Mouse (Mus musculus) heart, adult 18-20 months (tissue): ENCODE measurements around the gene Gm9573. TPM values are rescaled to one million over a fixed set of nuclear protein-coding genes. Genes with fewer than 3 reads are reported as not detected.

Experiments
- DNase-seq, 2 experiments: peaks; one replicate each; pipeline ENCODE4 v3.0.0; 2021 to 2022; ENCODE audit warnings: mixed read lengths in 1 of 2
- total RNA-seq, 2 experiments: library from RNA; stranded (reverse); gene quantifications; 2 replicates each; pipeline ENCODE4 v1.2.3; 2021

Gene Gm9573
- total RNA-seq, 2 experiments from 2014 or later: not detected

- DNase-seq: no peak
Measured at GRCm38 (mm10) chr17:35594456-35594855, 32.0 kb downstream of the Gm9573 start.

GRCm38 (mm10) chr17:35593786-35594185 lies 32.7 kb downstream of the Gm9573 start:
- no peak for DNase-seq

- DNase-seq: no peak
Measured at GRCm38 (mm10) chr17:35592131-35592530, 34.3 kb downstream of the Gm9573 start.

GRCm38 (mm10) chr17:35591731-35592130 lies 34.7 kb downstream of the Gm9573 start:
- DNase-seq: no peak

GRCm38 (mm10) chr17:35591219-35591578 lies 35.2 kb downstream of the Gm9573 start:
- no peak for DNase-seq

GRCm38 (mm10) chr17:35590410-35591218 lies 35.8 kb downstream of the Gm9573 start:
- DNase-seq: peak; percentile 54 to 85

- no peak for DNase-seq
Measured at GRCm38 (mm10) chr17:35588387-35588786, 38.0 kb downstream of the Gm9573 start.

GRCm38 (mm10) chr17:35587291-35587690 lies 39.1 kb downstream of the Gm9573 start:
- DNase-seq: no peak

- peak; percentile 62 to 84 for DNase-seq
Measured at GRCm38 (mm10) chr17:35584330-35584937, 42.0 kb downstream of the Gm9573 start.

- no peak for DNase-seq
Measured at GRCm38 (mm10) chr17:35582900-35583299, 43.5 kb downstream of the Gm9573 start.

GRCm38 (mm10) chr17:35578211-35578610 lies 48.2 kb downstream of the Gm9573 start:
- DNase-seq: peak; percentile 71 to 90

GRCm38 (mm10) chr17:35571477-35571876 lies 55.0 kb downstream of the Gm9573 start:
- DNase-seq: no peak

- no peak for DNase-seq
Measured at GRCm38 (mm10) chr17:35570836-35571235, 55.6 kb downstream of the Gm9573 start.

GRCm38 (mm10) chr17:35569091-35569944 lies 57.1 kb downstream of the Gm9573 start:
- no peak for DNase-seq

Other genes starting within 250 kb of the Gm9573 start
- 10 to 100 TPM; 18.7 to 54.0 TPM for gene H2-Q4, start 247.0 kb downstream of the Gm9573 start, total RNA-seq
- gene H2-Q6, start 201.8 kb downstream of the Gm9573 start, total RNA-seq: 10 to 100 TPM in 1 of 2 experiments, 1 to 10 TPM in 1; 6.8 to 30.2 TPM
- gene H2-Q7, start 187.5 kb downstream of the Gm9573 start, total RNA-seq: 10 to 100 TPM in 1 of 2 experiments, 1 to 10 TPM in 1; 7.4 to 21.5 TPM
- gene H2-Q10, start 156.5 kb downstream of the Gm9573 start, total RNA-seq: 1 to 10 TPM in 1 of 2 experiments, under 1 TPM in 1; 0.62 to 2.2 TPM
- gene Pou5f1, start 120.6 kb downstream of the Gm9573 start, total RNA-seq: not detected
- gene Tcf19, start 109.8 kb downstream of the Gm9573 start, total RNA-seq: 1 to 10 TPM; 1.5 to 2.1 TPM
- 1 to 10 TPM; 1.9 to 4.0 TPM for gene Cchcr1, start 109.5 kb downstream of the Gm9573 start, total RNA-seq
- not detected for gene Psors1c2, start 93.4 kb downstream of the Gm9573 start, total RNA-seq
- gene Cdsn, start 74.5 kb downstream of the Gm9573 start, total RNA-seq: under 1 TPM; 0.27 to 0.28 TPM
- not detected for gene 2300002M23Rik, start 59.2 kb downstream of the Gm9573 start, total RNA-seq
- not detected for gene Sfta2, start 25.1 kb downstream of the Gm9573 start, total RNA-seq
- gene Mucl3, start 17.1 kb upstream of the Gm9573 start, total RNA-seq: not detected
- 10 to 100 TPM; 27.6 to 28.9 TPM for gene Vars2, start 41.0 kb upstream of the Gm9573 start, total RNA-seq
- 10 to 100 TPM; 21.3 to 23.5 TPM for gene Gtf2h4, start 47.1 kb upstream of the Gm9573 start, total RNA-seq
- gene Ddr1, start 78.0 kb upstream of the Gm9573 start, total RNA-seq: 10 to 100 TPM; 21.7 to 24.0 TPM
- 10 to 100 TPM; 20.2 to 25.6 TPM for gene Ier3, start 195.0 kb upstream of the Gm9573 start, total RNA-seq
- 100 to 1,000 TPM; 146 to 154 TPM for gene Flot1, start 196.6 kb upstream of the Gm9573 start, total RNA-seq
- gene Tubb5, start 211.7 kb upstream of the Gm9573 start, total RNA-seq: 10 to 100 TPM; 89.4 to 92.2 TPM
- 10 to 100 TPM; 13.3 to 17.8 TPM for gene Mdc1, start 214.9 kb upstream of the Gm9573 start, total RNA-seq
- 1 to 10 TPM; 1.8 to 2.5 TPM for gene Nrm, start 234.7 kb upstream of the Gm9573 start, total RNA-seq
- gene Ppp1r18, start 239.0 kb upstream of the Gm9573 start, total RNA-seq: 10 to 100 TPM; 15.5 to 15.7 TPM